Mouse (Mus musculus): ENCODE results near the gene Rbms1. TPM values are rescaled to one million over a fixed set of nuclear protein-coding genes. Genes with fewer than 3 reads are reported as not detected.

Gene Rbms1
- polyA plus RNA-seq, 1 experiment from 2014 or later = 64.7 TPM

DNA sequence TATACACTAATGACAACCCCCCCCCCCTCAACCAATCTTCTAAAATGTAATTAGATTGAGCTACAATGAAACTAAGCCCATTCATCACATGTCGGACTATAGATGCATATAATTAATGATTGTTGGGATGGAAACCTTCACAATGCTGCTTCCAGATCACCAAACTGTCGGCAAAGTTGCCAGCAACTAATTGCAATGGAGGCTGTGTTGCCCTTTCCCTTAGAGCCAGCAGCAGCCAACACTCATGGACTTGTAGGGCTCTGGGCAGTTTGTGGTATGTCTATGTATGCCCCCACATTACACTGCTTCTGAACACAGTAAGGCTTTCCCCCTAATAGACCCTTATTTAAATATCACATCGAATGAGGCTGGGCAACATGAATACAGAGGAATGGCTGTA lies 173.9 kb downstream of the Rbms1 start:
- no peak overlapping the region for H3K9ac ChIP-seq (ENCODE audit: low read depth, low read length)

DNA sequence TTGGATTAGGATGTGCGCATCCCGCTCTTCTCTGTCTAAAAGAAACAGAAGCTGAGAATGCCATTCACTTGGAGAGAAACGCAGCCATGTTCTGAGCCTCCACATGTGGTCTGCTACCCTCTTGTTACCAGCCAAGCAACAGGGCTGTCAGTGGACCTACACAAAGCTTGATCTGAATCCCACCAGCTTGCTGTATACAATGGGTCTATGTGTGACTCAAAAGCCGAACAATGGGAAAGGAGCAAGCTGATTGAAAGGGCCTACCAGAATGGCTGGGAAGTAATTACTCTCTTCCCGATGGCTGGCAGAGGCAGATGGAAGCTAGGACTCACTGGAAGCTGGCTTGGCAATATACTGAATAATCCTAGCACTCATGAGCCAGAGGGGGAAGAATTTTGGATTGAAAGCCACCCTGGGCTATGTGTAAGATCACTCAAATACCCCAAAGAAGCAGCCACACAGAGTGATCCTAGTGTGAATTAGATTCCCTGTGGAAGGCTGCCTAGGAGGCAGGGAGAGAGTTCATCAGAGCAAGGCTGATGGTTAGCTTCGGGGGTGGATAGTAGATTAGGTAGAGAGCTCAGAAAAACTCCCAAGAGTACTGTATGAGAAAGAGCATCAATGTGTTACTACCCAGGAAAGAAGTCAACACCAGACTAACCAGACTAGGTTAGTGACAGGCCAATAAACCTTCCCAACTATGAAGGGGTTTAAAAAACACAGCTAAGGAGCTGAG lies 174.7 kb downstream of the Rbms1 start:
- no peaks in the 10 kb centered on the region for H3K36me3 ChIP-seq (ENCODE audit: control insufficient read depth, insufficient read depth, low read length)
- H3K27me3 ChIP-seq (replicated peaks; ENCODE audit: control insufficient read depth, insufficient read depth, low read length) = no peaks in the 10 kb centered on the region
- no peak overlapping the region for H3K4me2 ChIP-seq (ENCODE audit: low read length)
- 0 out of 2 replicates have a peak overlapping the region, but pooled peaks have one; percentile 6 for H3K27ac ChIP-seq (ENCODE audit: low read depth, low read length)
- peaks cover 4% of the 10 kb centered on the region for H3K4me1 ChIP-seq (ENCODE audit: control insufficient read depth, insufficient read depth, low read depth, low read length)
- no peak overlapping the region for H3K4me3 ChIP-seq (ENCODE audit: low read length)
- ATAC-seq = peak; percentile 86
- WGBS = 20% methylated on average over 6 of the region's 6 CpGs
- no peak overlapping the region for H3K9ac ChIP-seq (ENCODE audit: low read depth, low read length)
- H3K9me3 ChIP-seq (ENCODE audit: control insufficient read depth, low read length) = no peaks in the 10 kb centered on the region

More for the DNA sequence above, 173.9 kb downstream of the Rbms1 start:
- Histone ChIP-seq H3K4me1 (ENCODE audit: control insufficient read depth, insufficient read depth, low read depth, low read length) (peaks cover 4% of the 10 kb centered on the region), H3K9me3 (ENCODE audit: control insufficient read depth, low read length) (no peaks in the 10 kb centered on the region), H3K4me3 (ENCODE audit: low read length) (no peak overlapping the region), H3K27ac (ENCODE audit: low read depth, low read length) (no peak overlapping the region), H3K36me3 (ENCODE audit: control insufficient read depth, insufficient read depth, low read length) (no peaks in the 10 kb centered on the region), H3K27me3 (replicated peaks; ENCODE audit: control insufficient read depth, insufficient read depth, low read length) (no peaks in the 10 kb centered on the region), H3K4me2 (ENCODE audit: low read length) (no peak overlapping the region)
- 42% methylated on average over 3 of the region's 3 CpGs for WGBS
- ATAC-seq = no peak

DNA sequence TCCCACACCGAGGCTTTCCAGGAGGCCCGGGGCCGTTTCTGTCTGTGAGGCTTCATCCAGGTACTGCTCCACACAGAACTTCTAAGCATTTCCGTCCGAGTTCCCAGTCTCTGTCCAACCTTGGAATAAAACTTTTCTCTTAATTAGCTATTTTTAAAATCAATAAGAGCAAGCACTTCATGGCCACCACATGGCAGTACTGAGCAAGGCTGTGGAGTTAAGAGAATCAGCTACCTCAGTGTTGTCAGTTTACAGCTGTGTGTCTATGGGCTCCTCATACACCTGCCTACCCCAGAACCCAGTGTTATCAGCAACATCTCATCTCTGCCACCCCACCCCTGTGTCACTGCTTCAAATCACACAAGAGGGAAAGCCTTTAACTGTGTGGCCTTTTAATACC lies 175.9 kb downstream of the Rbms1 start:
- H3K4me3 ChIP-seq (ENCODE audit: low read length) = no peak overlapping the region
- no peaks in the 10 kb centered on the region for H3K27me3 ChIP-seq (replicated peaks; ENCODE audit: control insufficient read depth, insufficient read depth, low read length)
- no peak overlapping the region for H3K9ac ChIP-seq (ENCODE audit: low read depth, low read length)
- no peaks in the 10 kb centered on the region for H3K36me3 ChIP-seq (ENCODE audit: control insufficient read depth, insufficient read depth, low read length)
- no peak for ATAC-seq
- H3K27ac ChIP-seq (ENCODE audit: low read depth, low read length) = no peak overlapping the region
- H3K4me2 ChIP-seq (ENCODE audit: low read length) = no peak overlapping the region
- no peaks in the 10 kb centered on the region for H3K9me3 ChIP-seq (ENCODE audit: control insufficient read depth, low read length)
- 92% methylated on average over 5 of the region's 5 CpGs for WGBS
- peaks cover 4% of the 10 kb centered on the region for H3K4me1 ChIP-seq (ENCODE audit: control insufficient read depth, insufficient read depth, low read depth, low read length)

GRCm38 (mm10) chr2:60786289-60786688 lies 176.7 kb downstream of the Rbms1 start:
- ATAC-seq = peak; percentile 69
- no peaks in the 10 kb centered on the region for H3K27me3 ChIP-seq (replicated peaks; ENCODE audit: control insufficient read depth, insufficient read depth, low read length)
- H3K36me3 ChIP-seq (ENCODE audit: control insufficient read depth, insufficient read depth, low read length) = peaks cover 2% of the 10 kb centered on the region; the same call in 1 of the 2 replicates
- H3K27ac ChIP-seq (ENCODE audit: low read depth, low read length) = no peak overlapping the region
- H3K4me2 ChIP-seq (ENCODE audit: low read length) = no peak overlapping the region
- no peaks in the 10 kb centered on the region for H3K9me3 ChIP-seq (ENCODE audit: control insufficient read depth, low read length)
- H3K9ac ChIP-seq (ENCODE audit: low read depth, low read length) = no peak overlapping the region
- no peak overlapping the region for H3K4me3 ChIP-seq (ENCODE audit: low read length)
- 44% methylated on average over 10 of the region's 10 CpGs for WGBS
- H3K4me1 ChIP-seq (ENCODE audit: control insufficient read depth, insufficient read depth, low read depth, low read length) = peaks cover 4% of the 10 kb centered on the region

DNA sequence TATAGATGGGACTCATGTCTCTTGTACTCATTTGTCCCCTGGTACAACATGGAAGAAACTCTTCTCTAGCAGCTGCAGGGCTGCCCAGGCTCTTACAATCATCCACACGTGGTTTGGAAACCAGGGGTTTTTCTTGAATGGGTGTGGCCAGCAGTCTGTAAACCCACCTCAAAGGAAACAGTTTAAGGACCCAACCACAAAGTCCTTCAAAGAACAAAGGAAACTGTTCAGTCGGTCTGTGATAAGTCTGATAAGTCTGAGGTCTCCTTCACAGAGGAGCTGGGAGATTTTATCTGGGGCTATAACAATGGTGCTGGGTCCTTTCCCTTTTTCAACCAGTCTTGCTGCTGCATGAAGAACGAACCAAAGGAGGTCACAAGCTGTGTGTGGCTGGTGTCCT lies 188.5 kb downstream of the Rbms1 start:
- no peak for ATAC-seq
- Histone ChIP-seq H3K4me1 (ENCODE audit: control insufficient read depth, insufficient read depth, low read depth, low read length) (peaks cover 5% of the 10 kb centered on the region), H3K4me2 (ENCODE audit: low read length) (no peak overlapping the region), H3K36me3 (ENCODE audit: control insufficient read depth, insufficient read depth, low read length) (peaks cover 20% of the 10 kb centered on the region), H3K4me3 (ENCODE audit: low read length) (no peak overlapping the region), H3K27me3 (replicated peaks; ENCODE audit: control insufficient read depth, insufficient read depth, low read length) (no peaks in the 10 kb centered on the region), H3K9me3 (ENCODE audit: control insufficient read depth, low read length) (no peaks in the 10 kb centered on the region), H3K27ac (ENCODE audit: low read depth, low read length) (no peak overlapping the region), H3K9ac (ENCODE audit: low read depth, low read length) (no peak overlapping the region)
- WGBS = 64% methylated on average over 3 of the region's 3 CpGs

DNA sequence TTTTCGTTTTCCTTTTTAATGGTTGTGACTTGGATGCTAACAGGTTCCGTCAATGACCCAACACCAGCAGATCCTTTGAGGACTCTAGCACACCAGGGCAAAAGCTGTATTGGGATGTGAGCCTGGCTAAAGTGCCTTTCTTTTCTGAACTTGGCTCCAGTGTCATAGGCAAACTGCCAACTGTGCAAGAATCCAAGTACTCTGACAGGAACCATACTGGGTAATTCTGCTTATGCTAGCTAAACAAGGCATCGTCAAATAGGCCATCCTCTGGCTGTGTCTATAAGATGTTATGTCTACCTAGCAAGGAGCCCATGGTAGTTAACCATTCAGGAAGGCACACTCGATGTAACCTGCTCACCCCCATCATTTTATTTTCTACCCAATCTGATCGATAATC lies 189.4 kb downstream of the Rbms1 start:
- Histone ChIP-seq H3K4me1 (ENCODE audit: control insufficient read depth, insufficient read depth, low read depth, low read length) (peaks cover 5% of the 10 kb centered on the region), H3K27me3 (replicated peaks; ENCODE audit: control insufficient read depth, insufficient read depth, low read length) (no peaks in the 10 kb centered on the region), H3K36me3 (ENCODE audit: control insufficient read depth, insufficient read depth, low read length) (peaks cover 15% of the 10 kb centered on the region; the same call in 1 of the 2 replicates), H3K9ac (ENCODE audit: low read depth, low read length) (no peak overlapping the region), H3K4me3 (ENCODE audit: low read length) (no peak overlapping the region), H3K27ac (ENCODE audit: low read depth, low read length) (no peak overlapping the region), H3K9me3 (ENCODE audit: control insufficient read depth, low read length) (no peaks in the 10 kb centered on the region), H3K4me2 (ENCODE audit: low read length) (no peak overlapping the region)
- 74% methylated on average over 5 of the region's 5 CpGs for WGBS
- peak; percentile 56; the same call in 1 of the 2 replicates for ATAC-seq

- Histone ChIP-seq H3K9ac (ENCODE audit: low read depth, low read length) (no peak overlapping the region), H3K4me2 (ENCODE audit: low read length) (no peak overlapping the region), H3K4me3 (ENCODE audit: low read length) (no peak overlapping the region), H3K27ac (ENCODE audit: low read depth, low read length) (no peak overlapping the region), H3K4me1 (ENCODE audit: control insufficient read depth, insufficient read depth, low read depth, low read length) (no peaks in the 10 kb centered on the region), H3K9me3 (ENCODE audit: control insufficient read depth, low read length) (no peaks in the 10 kb centered on the region), H3K27me3 (replicated peaks; ENCODE audit: control insufficient read depth, insufficient read depth, low read length) (no peaks in the 10 kb centered on the region), H3K36me3 (ENCODE audit: control insufficient read depth, insufficient read depth, low read length) (peaks cover 12% of the 10 kb centered on the region; the same call in 1 of the 2 replicates)
- no peak for ATAC-seq
- WGBS = 46% methylated on average over 8 of the region's 8 CpGs
Measured at GRCm38 (mm10) chr2:60766420-60766819, 196.6 kb downstream of the Rbms1 start.

GRCm38 (mm10) chr2:60756218-60756617 lies 206.8 kb downstream of the Rbms1 start:
- H3K27me3 ChIP-seq (replicated peaks; ENCODE audit: control insufficient read depth, insufficient read depth, low read length) = no peaks in the 10 kb centered on the region
- H3K4me2 ChIP-seq (ENCODE audit: low read length) = no peak overlapping the region
- no peak overlapping the region for H3K9ac ChIP-seq (ENCODE audit: low read depth, low read length)
- H3K36me3 ChIP-seq (ENCODE audit: control insufficient read depth, insufficient read depth, low read length) = peaks cover 11% of the 10 kb centered on the region
- ATAC-seq = peak; percentile 45; the same call in 1 of the 2 replicates
- H3K4me3 ChIP-seq (ENCODE audit: low read length) = no peak overlapping the region
- 69% methylated on average over 9 of the region's 9 CpGs for WGBS
- H3K27ac ChIP-seq (ENCODE audit: low read depth, low read length) = no peak overlapping the region
- no peaks in the 10 kb centered on the region for H3K9me3 ChIP-seq (ENCODE audit: control insufficient read depth, low read length)
- H3K4me1 ChIP-seq (ENCODE audit: control insufficient read depth, insufficient read depth, low read depth, low read length) = no peaks in the 10 kb centered on the region

DNA sequence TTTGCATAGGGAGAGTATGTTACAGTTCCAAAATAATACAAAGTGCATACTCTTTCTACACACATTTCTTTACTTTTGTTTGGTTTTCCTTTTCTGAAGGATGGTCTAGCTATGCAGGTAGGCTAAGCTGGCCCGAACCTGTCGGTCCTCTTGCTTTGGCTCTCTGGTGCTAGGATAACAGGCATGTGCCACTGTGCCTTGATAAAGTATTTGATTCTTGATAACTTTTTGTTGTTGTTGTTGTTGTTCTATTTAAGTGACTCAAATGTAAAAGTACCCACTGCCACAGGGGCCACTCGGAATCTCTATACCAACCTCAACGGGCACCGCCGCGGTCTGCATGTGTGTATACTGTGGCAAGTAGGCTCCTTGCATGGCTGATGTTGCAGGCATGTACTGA lies 207.9 kb downstream of the Rbms1 start:
- Histone ChIP-seq H3K4me1 (ENCODE audit: control insufficient read depth, insufficient read depth, low read depth, low read length) (no peaks in the 10 kb centered on the region), H3K36me3 (ENCODE audit: control insufficient read depth, insufficient read depth, low read length) (peaks cover 8% of the 10 kb centered on the region), H3K4me2 (ENCODE audit: low read length) (no peak overlapping the region), H3K27ac (ENCODE audit: low read depth, low read length) (no peak overlapping the region), H3K9me3 (ENCODE audit: control insufficient read depth, low read length) (no peaks in the 10 kb centered on the region), H3K9ac (ENCODE audit: low read depth, low read length) (no peak overlapping the region), H3K27me3 (replicated peaks; ENCODE audit: control insufficient read depth, insufficient read depth, low read length) (no peaks in the 10 kb centered on the region), H3K4me3 (ENCODE audit: low read length) (no peak overlapping the region)
- WGBS = 99% methylated on average over 7 of the region's 7 CpGs
- ATAC-seq = no peak
